Mouse (Mus musculus) frontal cortex, adult 2 months (tissue): ENCODE measurements around the gene Olfr969. TPM values are rescaled to one million over a fixed set of nuclear protein-coding genes. Genes with fewer than 3 reads are reported as not detected.
"Not testable (repeated sequence)": the region's sequence is repeated elsewhere in the genome, so short reads cannot be mapped to it uniquely, and the experiment has no call there.

Experiments
- DNase-seq, 2 experiments: peaks; one replicate each; pipeline ENCODE4 v3.0.0; 2022; ENCODE audit warnings: low spot score in 1 of 2; ENCODE audit errors: extremely low spot score in 1 of 2
- polyA plus RNA-seq: library from polyadenylated mRNA; depleted of rRNA; stranded (reverse); fragments of >200 nt; gene quantifications from 2 replicates; pipeline ENCODE4 v1.2.3, GENCODE M21; 2012; rRNA removed

The Olfr969 gene
- polyA plus RNA-seq, result not detected in 2 replicates

DNA sequence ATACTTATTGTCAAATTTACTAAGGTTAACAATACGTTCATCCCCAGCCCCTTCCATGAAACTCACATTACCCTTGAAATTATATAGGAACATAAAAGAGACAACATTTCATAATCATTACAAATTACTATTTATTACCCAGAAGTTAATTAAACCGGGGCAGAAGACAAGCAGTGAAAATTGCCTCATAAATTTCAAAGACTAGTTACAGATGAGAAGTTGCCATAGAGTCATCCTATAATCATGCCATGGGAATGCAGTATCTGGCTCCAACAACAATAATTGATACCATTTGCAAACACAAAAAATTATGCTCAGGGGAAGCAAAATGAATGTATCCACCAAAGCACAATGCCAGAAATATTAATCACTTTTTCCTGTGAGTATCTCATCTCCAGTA is at the start of gene Olfr969:
Gene Olfr969 (plus strand): TSS at position 388 of the 400 bp plus-strand sequence.
- no peak for DNase-seq

DNA sequence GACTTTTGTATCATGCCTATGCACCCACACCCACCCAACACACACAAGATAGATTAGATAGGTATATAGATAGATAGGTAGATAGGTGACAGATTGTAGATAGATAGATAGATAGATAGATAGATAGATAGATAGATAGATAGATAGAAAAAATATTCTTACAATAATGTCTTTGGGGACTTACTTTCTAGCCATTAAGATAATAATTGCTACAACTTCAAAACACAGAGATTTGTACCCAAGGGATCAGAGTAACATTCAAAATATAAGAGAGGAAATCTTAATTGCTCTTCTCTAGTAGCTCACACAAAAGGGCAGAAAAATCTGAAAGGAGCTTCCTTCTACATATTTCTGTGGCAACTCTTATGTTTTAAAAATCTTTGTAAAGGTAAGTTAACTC is 44.8 kb upstream of the Olfr969 start, which contains the start of gene Olfr967:
Gene Olfr967 (plus strand): TSS at position 301 of the 400 bp plus-strand sequence.
- DNase-seq, result no peak

DNA sequence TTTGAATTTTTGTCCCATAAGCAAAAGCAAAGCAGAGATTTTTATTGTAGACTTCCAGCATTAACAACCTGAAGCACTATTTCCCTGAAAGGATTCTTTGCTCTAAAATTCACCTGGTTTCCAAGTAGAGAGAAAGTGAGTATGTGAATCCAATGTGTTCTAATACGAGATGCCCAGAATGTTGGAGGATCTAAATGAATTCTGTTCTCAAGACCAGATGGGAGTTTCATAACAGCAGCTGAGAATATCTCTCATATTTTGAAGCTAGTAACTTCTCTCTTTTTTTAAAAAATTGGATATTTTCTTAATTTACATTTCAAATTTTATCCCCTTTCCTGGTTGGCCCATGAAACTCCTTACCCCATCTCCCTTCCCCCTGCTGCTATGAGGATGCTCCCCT is 44.3 kb upstream of the Olfr969 start:
- peak; percentile 0 to 51 for DNase-seq

DNA sequence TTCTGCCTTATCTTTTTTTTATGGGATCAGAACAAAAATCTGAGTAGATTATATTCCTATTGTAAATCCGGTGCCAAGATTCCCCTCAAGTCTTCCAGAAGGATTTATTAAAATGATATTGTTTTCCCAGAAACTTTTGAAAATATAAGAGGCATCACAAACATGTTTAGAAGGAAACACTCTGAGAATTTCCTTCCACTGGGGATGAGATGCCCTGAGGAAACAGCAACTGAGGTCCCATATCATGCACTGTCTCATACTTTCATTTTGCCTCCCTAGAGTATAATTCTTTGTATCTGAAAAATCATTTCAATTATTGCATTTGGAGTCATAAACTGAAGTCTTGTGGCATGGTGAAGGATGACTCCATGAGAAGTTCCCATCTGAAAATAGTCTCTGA is 7.6 kb upstream of the Olfr969 start, which contains the start of gene Olfr968:
Gene Olfr968 (minus strand): TSS at position 101 of the 400 bp plus-strand sequence.
- no peak for DNase-seq

DNA sequence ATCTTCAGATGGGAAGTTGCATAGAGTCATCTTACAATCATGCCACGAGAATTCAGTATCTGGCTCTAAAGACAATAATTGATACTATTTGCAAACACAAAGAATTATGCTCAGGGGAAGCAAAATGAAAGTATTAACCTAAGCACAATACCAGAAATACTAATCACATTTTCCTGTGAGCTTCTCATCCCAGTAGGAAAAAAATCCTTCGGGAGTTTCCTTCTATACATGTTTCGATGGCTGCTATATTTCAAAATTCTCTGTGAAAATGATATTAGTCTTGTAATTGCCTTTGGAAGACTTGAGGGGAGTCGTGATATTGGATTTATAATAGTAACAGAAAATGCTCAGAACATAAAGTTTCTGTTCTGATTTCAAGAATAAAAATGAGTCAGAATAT is 17.8 kb downstream of the Olfr969 start, which contains the start of gene Olfr970:
Gene Olfr970 (plus strand): TSS at position 301 of the 400 bp plus-strand sequence.
- DNase-seq, result no peak

DNA sequence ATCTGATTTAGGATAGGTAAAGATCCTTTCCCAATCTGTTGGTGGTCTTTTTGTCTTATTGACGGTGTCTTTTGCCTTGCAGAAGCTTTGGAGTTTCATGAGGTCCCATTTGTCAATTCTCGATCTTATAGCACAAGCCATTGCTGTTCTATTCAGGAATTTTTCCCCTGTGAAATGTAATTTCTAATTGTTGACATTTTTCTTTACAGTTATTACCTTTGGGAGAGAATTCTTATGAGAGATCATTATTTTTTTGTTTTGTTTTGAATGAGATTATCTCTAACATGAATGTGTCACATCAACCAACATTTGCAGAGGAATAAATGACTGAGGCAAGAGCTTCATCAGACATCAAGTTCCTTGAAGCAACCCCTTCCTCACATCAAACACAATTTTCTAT is 45.8 kb downstream of the Olfr969 start, which contains the start of gene Olfr971:
Gene Olfr971 (plus strand): TSS at position 301 of the 400 bp plus-strand sequence.
- not testable (repeated sequence) for DNase-seq

Other genes with a start within 250 kb of the Olfr969 start
- not detected in 2 replicates for gene Olfr958, start 236.9 kb upstream of the Olfr969 start, polyA plus RNA-seq
- gene Olfr959, start 215.4 kb upstream of the Olfr969 start, polyA plus RNA-seq, result not detected in 2 replicates
- 4.4 and 5.5 TPM in 2 replicates for gene AW551984, start 186.5 kb upstream of the Olfr969 start, polyA plus RNA-seq
- not detected in 2 replicates for gene Olfr148, start 180.3 kb upstream of the Olfr969 start, polyA plus RNA-seq
- gene Olfr960, start 169.6 kb upstream of the Olfr969 start, polyA plus RNA-seq, result not detected in 2 replicates
- gene Olfr961, start 145.9 kb upstream of the Olfr969 start, polyA plus RNA-seq, result not detected in 2 replicates
- not detected in 2 replicates for gene Olfr963, start 123.7 kb upstream of the Olfr969 start, polyA plus RNA-seq
- gene Olfr149, start 83.8 kb upstream of the Olfr969 start, polyA plus RNA-seq, result not detected in 2 replicates
- 0.11 TPM in 1 of 2 replicates, not detected in the other for gene Olfr965, start 79.6 kb upstream of the Olfr969 start, polyA plus RNA-seq
- not detected in 2 replicates for gene Olfr150, start 60.0 kb upstream of the Olfr969 start, polyA plus RNA-seq
- not detected in 2 replicates for gene Olfr967, start 44.7 kb upstream of the Olfr969 start, polyA plus RNA-seq
- gene Olfr968, start 7.7 kb upstream of the Olfr969 start, polyA plus RNA-seq, result not detected in 2 replicates
- not detected in 2 replicates for gene Olfr970, start 17.9 kb downstream of the Olfr969 start, polyA plus RNA-seq
- gene Olfr971, start 45.9 kb downstream of the Olfr969 start, polyA plus RNA-seq, result not detected in 2 replicates
- 0.06 TPM in 1 of 2 replicates, not detected in the other for gene Olfr972, start 75.5 kb downstream of the Olfr969 start, polyA plus RNA-seq
- not detected in 2 replicates for gene Olfr229, start 116.4 kb downstream of the Olfr969 start, polyA plus RNA-seq
- not detected in 2 replicates for gene Olfr974, start 146.6 kb downstream of the Olfr969 start, polyA plus RNA-seq
- gene Olfr975, start 161.1 kb downstream of the Olfr969 start, polyA plus RNA-seq, result 0.02 TPM in 1 of 2 replicates, not detected in the other
- not detected in 2 replicates for gene Olfr976, start 170.2 kb downstream of the Olfr969 start, polyA plus RNA-seq
- not detected in 2 replicates for gene Olfr978, start 201.2 kb downstream of the Olfr969 start, polyA plus RNA-seq
- not detected in 2 replicates for gene Olfr979, start 212.5 kb downstream of the Olfr969 start, polyA plus RNA-seq
- not detected in 2 replicates for gene Olfr980, start 218.6 kb downstream of the Olfr969 start, polyA plus RNA-seq
- gene Olfr981, start 230.5 kb downstream of the Olfr969 start, polyA plus RNA-seq, result 0.04 and 0.11 TPM in 2 replicates